Mouse (Mus musculus) adrenal gland, postnatal 14 days (tissue): ENCODE measurements around the gene Mrpl36. TPM values are rescaled to one million over a fixed set of nuclear protein-coding genes. Genes with fewer than 3 reads are reported as not detected.
A peak's percentile ranks its signal among the peaks of the same experiment; 100 is the strongest.

ENCODE experiments used
- DNase-seq: peaks from one replicate; pipeline ENCODE4 v3.0.0; 2021; ENCODE audit warnings: mixed read lengths
- long read RNA-seq, 2 experiments: library from polyadenylated mRNA; stranded (forward); transcript quantifications; one replicate each; pipeline ENCODE4 v2.0.0; 2021
- total RNA-seq: library from RNA; stranded (reverse); gene quantifications from 2 replicates; pipeline ENCODE4 v1.2.3, GENCODE M21; 2021

Gene Mrpl36
- total RNA-seq, result 63.2 and 65.9 TPM in 2 replicates
- long read RNA-seq, experiment 1, transcript Mrpl36-201 (2 exons, 923 nt), result major isoform, 64 of 73 reads
- long read RNA-seq, experiment 1, partial matches to known transcripts, result 0 of 73 reads
- long read RNA-seq, experiment 1, other reads (novel, unspliced or antisense), result 8 of 73 reads
- long read RNA-seq, experiment 2, transcript Mrpl36-201 (2 exons, 923 nt), result major isoform, 88 of 95 reads
- long read RNA-seq, experiment 2, partial matches to known transcripts, result 0 of 95 reads
- long read RNA-seq, experiment 2, other reads (novel, unspliced or antisense), result 6 of 95 reads

DNA sequence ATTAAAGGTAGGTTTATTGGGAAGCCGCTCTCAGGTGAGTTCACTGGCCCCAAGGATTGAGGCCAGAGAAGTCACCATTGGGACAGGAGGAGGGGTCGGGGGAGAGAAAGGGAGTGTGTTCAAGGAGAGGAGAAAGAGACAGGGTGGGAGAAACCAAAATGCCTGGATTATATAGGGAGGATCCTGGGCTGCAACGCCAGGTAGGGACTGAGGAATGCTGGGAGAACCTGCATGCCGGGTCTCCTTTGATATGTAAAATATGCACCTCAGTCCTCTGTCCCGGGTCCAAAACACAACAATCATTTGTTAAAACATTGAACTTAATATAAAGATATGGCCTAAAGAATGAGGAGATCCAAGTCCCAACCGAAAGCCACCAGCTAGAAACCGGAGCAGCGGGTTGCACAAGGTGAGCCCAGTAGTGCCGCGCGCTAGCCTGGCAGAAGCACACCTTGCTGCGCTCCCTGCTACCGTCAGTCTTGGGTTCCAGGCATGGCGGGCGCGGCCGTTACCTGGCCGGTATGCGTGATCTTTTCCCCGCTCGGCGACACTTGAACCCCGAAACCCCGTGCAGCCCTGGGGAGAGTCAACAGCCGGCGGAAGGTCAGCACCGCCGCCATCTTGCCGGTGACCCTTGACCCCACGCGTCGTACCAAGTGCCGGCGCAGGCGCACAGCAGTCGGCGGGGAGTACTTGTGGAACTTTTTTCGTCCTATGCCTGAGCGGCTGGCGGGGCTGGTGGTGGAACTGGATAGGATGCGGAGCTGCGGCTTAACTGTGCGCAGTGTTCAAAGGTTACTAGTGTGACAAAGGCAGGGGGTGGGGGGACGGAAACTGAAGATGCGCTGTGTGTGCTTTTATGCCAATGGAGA is at the start of gene Mrpl36, which contains the start of gene Ndufs6:
TSS of gene Mrpl36 (plus strand) at position 687 of the 872 bp plus-strand sequence.
TSS of gene Ndufs6 (minus strand) at position 716 of the 872 bp plus-strand sequence.
- peak; percentile 95 for DNase-seq

DNA sequence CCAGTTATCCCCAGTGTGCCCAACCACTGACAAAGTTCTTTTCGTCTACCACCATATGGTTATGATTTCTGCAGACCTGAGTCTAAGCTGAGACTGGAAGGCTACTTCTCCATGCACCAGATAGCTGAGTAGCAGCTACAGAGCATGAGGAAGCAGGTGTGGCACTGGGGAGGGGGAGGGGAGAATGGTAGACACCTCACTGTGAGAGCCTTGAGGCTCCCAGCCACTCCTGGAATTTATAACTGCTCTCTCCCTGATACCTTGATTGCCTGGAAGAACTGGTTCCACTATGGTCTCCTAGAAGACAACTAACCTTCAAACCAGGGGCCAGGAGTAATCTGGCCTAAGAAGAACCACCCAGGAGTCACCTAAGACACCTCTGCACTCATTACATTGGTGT is 49.1 kb upstream of the Mrpl36 start:
- no peak for DNase-seq

DNA sequence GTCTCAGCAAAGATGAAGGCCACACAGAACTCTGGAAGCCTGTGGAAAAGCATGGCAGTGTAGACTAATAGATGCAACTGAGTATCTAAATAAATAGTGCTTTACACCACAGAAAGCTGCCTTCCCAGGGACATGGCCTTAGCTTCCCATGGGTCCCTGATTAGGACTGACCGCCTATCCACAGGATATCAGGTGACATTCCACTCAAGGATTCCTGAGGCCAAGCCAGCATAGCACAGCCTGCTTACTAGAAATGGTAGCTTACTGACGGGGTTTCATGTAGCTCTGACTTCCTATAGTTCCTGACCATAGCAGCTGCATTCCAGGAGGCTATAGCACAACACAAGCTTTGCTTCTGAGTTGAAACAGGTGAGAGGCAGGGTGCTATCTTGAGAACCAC is 45.9 kb upstream of the Mrpl36 start:
- no peak for DNase-seq

DNA sequence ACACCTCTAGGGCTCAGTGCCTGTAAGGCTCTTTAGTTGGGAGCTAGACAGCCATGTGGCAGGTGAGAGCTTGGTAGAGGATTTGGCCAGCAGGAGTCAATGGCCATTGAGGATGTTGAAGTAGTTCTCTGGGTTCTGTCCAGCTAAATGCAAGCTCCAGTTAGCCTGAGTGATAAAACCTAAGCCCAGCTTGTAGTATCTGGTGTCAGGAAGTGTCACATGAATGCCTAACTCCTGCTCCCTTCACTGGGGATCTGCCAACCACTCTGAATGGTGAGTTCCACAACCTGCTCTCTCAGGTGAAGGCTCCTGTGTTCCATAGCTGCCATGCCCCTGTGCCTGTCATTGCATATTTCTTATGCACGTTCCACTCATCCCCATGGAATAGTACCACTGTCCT is 44.8 kb upstream of the Mrpl36 start:
- DNase-seq, result no peak

DNA sequence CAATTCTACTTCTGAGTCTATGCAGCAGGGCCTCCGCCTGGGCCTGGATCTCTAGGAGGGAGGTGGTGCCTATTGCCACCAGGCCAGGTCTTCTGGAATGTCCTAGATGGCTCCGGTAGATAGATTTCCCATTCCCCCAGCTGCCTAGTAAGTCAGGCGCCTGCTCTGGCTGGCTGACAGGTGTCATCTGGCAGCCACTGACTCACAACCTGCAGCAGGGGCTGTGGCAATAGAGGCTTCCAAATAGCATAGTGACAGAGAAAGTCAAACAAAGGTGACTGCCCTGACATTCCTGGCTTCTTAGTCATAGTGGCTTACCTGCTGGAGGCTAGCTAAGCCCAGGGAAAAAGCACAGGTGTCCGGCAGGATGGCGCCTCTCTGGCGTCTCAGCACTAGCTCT is 38.1 kb upstream of the Mrpl36 start:
- no peak for DNase-seq

DNA sequence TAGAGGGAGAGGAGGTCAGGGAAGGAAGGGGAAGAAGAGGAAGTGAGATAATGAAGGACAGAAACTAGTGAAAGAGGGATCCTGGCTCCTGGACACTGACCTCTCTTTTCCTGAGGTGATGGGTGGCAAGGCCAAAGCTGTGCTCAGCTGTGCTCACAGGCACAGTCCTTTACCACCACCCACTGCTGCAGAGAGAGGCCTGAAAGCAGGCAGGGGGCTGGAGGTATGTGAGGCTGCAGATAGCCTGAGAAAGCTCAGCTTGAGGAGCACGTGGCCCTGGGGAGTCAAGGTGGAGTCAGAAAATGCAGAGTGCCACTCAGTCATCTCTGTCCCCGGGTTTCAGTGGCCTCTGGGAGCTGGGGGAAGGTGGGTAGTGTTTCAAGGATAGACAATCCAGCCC is 37.2 kb upstream of the Mrpl36 start:
- no peak for DNase-seq

DNA sequence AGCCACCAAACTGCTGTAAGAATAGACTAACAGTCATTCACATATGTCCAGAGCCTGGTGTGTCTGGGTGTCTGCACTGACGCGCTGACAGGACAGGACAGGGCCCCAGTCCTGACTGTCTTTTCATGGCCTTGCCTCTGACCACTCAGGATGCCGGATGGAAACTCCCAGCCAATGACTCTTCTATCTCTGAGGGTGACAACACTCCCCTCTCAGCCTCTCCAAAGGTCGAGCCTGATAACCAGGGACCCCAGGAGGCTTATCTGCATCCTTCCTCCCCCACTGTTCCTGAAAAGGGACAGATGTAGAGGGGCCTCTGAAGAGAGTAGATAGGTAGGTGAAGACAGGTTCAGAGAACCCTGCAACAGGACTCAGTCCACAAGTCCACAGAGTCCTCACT is 29.6 kb upstream of the Mrpl36 start:
- no peak for DNase-seq

DNA sequence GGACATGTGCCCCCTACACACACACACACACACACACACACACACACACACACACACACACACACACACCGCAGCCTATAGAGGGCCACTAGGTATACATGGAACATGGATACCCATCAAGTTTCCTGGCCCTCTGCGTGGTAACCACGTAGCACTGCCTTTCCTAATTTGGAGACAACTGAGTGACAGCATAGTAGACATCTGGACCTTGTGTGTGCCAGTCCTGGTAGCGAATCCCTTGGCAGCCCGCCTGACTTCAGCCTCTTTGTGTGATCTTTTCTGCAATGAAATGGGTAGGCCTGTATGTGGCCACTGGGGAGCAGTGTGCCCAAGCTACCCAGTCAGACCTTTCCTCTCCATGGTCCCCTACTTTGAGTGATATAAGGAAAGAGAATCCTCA is 29.0 kb upstream of the Mrpl36 start:
- DNase-seq, result no peak

DNA sequence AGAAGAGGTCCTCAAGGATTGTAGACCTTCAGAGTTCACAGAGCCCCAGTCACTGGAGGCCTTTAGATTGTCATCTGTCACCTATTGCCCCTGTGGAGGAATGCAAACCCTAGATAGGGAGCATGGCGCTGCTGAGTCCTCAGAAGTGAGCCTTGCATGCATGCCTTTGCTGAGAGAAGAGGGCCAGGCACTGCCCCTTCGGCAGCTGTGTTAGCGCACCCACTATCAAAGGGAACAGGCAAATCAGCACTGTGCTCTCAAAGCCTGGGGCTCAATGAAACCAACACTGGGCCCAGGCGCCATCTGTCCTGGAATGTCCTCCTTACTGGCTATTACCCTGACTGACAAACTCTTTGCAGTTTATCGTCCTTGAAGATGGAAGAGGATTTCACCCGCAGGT is 23.6 kb upstream of the Mrpl36 start:
- DNase-seq, result no peak

DNA sequence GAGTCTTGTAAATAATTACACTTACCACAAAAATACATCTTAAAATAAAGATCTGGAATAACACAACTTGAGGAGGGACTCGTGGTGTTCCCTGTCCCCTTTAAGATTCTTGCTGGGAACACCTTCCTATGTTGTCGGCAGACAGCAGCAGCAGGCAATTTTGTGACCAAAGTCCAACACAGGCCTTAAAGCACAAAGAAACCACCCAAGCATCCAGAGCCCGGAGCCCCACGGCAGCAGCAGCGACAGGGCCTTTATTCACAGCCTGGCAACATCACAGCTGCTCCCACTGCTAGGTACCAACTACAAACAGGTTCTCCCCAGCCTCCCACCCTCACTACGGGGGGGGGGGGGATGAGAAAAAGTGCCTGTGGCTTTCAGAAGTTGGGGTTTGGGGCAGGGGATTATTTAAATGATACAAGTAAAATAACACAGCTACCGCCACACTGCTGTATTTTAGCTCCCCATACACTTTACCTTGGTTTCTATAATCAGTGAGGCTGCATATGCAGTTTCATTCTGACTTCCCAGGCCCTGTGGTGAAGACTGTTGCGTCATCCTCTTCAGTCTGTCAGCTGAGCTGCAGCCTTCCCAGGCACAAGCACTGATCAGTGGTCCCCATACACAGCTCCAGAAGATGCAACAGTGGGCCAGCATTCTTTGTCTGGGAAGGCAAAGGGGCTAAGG is 22.8 kb upstream of the Mrpl36 start:
- DNase-seq, result no peak

DNA sequence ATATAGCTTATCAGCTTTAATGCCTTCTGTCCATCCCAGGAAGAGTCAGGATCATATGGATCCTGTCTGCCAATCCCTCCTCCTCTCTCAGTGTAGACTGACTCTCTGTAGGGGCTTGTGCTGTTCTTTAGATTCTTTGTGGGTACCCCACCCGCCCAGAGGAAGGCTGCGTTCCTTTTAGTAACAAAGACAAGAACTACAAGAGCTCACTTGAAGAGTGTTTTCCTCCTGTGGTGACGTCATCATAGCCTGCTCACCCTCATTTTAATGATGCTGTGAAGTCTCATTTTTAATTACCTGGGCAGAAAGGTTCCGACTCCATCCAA is 22.3 kb upstream of the Mrpl36 start:
- no peak for DNase-seq

DNA sequence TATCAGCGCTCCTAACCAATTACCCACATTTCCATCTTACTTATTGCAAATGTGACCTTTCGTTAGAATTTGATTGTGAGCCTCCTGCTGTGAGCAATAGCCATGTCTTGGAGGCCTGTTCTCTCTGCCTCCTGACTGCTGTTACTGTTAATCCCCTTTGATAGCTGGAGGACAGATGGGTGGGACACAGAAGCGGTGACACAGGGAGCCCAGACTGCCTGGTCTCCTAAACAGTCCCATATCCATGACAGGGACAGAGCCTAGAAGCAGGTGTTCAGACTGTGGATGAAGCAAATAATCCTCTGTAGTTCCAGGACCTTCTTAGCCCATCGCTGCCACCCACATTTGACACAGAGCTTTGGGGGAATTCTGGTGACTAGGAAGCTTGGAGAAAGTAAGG is 21.9 kb upstream of the Mrpl36 start:
- no peak for DNase-seq

DNA sequence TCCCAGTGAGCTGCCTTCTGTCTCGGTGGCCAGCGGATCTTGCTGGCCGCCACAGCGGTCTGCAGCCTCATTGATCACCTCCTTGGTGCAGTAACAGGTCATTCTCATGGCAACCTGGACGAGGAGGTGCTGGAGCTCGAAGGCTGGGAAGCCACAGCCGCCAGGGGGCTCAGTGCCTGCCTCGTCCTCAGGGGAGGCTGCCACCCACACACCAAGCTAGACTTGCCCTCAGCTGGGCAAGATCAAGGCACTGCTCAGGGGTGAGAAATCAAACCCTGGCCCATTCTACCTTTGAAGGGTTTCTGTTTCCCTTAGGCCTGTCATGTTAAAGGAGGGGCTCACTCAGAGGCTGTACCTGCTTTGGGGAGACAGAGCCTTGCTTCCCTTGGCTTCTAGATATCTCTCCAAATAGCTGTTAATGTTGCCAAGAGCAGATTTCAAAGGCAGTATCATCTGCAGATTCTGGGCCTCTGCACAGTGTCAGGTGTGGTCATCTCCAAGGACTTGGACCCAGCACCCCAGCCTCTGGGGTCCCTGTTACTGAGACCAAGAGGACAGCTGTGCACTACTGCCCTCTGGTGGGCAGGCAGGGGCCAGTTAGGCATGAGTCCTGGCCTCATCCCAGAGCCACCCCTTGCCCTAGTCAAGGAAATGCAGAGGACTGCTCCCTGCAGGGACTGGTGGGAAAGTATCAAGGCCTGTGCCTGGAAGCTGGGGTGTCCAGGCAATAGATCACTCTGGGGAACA is 18.0 kb upstream of the Mrpl36 start:
- DNase-seq, result peak; percentile 75

DNA sequence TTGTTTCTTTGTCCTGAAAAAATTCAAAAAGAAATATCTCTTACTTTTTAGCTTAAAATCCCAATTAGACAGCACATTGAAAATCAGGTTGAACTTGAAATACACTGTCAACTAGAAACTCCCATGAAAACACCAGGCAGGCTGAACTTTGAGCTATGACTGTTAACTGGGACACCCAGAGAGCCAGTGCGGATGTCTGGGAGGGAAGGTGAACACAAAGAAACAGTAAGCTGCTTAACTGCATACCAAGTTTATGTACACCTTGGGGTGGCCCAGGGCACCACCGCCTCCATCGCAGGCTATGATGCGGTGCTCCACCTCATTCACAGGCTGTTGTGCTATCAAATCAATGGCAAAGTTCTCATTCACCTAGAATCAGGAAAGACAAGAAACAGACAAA is 8.3 kb upstream of the Mrpl36 start:
- DNase-seq, result no peak

DNA sequence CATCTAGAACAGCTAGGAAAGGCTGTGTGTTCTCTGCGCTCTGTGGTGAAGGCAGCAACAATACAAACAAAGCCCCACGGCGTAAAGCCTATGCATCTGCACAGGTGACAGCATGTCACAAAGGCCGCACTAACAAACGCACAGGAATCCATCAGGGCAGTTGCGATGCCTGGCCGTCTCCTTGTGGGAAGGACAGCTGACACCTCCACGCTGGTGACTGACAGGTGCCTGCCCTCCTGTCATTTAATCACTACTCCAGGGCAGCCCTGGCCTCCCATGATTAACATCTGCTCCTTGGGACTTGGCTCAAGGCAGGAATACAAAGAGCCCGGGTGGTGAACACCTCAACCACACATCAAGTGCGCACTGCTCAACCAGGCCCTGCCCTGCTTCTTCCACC is 5.7 kb upstream of the Mrpl36 start:
- no peak for DNase-seq

DNA sequence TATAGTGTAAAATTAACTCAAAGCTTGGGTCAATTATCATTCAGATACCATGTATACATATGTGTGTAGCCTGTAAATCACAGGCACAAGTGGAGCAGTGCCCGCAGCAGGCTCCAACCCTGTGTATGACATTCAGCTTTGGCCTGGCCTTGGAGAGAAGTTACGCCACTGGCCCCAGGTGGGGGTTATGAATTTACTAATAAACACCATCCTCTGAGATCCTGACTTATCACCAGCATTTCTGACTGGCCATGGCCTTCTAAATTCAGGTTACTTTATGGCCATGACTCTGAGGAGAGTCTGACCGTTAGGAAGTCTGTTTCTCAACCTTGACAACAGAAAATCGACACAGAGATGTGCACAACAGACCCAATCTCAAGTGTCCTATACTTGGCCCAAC is 4.9 kb upstream of the Mrpl36 start:
- DNase-seq, result peak; percentile 37

DNA sequence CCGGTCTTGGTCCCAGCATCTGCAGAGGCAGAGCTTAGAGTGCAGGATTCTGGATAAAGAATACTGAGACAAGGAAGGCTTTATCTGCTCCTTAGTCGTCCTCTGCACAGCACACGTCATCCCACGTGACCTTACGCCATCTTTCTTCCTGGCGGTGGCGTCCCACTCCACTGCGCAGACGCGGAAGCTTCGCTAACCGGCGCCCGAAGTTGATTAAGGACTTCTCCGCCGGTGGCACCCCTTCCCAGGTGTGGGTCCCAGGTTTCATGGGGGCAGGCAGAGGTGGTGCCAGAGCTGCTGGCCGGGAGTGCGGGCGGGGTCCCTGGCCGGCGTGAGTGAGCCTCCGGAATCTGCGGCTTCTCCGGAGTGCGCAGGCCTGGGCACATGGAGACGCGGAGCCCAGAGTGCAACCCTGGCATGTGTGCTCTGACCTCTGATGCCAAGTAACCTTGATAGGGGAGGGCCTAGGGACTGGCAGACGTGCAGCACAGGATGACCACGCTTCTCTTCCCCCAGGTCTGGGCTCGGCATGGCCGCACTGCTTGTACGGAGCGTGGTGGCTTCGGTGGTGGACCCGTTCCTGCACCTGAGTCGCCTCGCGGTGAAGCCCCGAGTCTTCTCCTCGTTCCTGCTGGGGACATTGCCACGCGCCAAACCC is 2.7 kb downstream of the Mrpl36 start:
- DNase-seq, result peak; percentile 92

DNA sequence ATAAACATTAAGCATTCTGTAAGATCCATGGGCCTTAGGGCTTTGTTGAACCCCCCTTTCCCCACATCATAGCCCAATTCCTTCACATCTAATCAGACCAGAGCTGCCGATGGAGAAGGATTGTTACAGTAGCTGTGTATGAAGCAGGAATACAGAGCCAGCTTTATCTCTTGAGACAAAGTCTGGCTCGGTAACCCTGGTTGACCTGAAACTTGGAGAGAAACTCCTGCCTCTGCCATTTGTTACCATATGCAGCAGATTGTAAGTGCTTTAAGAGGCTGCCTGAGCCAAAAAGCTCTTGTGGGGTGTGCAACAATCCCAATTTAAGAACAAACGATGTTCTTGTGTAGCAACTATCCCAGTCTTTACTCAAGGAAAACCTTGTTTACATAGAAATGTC is 3.4 kb downstream of the Mrpl36 start:
- DNase-seq, result peak; percentile 11

DNA sequence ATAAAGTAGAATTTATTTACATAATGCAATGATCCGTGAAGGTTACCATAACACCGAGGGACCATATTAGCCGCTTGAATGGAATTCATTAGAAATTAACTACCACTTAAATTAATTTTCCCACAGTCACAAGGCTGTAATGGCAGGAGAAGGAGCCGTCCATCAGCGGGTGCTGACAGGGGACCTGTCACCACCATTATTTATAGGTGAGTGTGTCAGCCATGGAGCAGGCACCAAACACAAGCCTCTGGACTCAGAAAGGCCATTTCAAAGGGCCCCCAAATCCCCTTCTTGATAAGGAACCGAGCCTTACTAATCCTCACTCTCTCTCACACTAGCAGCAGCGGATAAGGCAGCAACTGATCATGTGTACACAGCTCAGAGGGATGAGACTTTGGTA is 8.4 kb downstream of the Mrpl36 start:
- DNase-seq, result no peak

DNA sequence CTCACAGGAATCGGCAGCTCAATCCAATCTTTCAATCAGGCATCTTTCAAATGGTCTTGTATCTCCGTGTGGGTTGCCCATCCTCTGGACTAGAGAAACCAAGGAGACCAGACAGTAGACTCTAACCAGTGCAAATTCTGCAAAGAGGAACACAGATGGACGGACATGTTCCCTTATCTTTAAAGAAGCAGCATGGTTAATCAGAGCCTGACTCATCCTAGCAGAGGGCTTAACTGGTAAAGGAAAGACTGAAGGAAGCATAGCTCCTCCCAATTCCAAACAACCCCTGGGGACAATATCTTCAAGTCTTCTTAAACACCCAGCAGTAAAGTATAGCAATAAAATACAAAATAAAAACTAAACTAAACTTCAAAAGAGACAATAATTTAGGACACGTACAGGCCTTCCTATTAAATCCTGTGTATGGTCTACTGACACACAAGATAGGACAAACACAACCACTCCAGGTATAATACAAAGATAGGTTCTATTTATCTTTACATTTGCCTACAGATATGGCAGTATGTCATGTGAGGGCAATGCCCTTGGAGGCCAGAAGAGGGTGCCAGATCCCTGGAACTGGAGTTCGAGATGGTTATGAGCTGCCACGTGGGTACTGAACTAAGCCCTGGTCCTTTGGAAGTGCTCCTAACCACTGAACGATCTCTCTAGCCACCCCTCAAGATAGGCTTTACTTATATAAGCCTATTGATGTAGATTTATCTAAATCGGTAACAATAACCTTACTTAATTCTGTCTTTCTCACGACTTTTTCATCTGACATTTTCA is 17.0 kb downstream of the Mrpl36 start:
- no peak for DNase-seq

DNA sequence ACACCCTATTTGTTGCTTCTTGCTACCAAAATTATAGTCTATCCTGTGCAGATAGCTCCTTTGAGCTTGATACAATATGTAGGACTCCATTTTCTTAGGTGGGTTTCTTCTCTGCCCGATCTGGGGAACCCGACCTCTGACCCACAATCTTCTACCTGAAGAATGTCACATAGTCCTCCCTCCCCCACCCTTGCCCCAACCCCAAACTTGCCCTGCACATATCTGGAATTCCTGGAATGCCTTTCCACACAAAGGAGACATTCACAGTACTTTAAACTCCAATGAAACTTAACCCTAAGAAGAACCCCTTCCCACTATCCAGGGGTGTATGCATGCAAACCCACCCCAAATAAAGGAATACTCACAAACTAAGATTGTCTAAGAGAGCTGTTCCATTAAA is 17.8 kb downstream of the Mrpl36 start:
- DNase-seq, result no peak
